Mouse (Mus musculus) gastrocnemius, adult 18-20 months (tissue): ENCODE results near the gene Olig1. TPM values are rescaled to one million over a fixed set of nuclear protein-coding genes. Genes with fewer than 3 reads are reported as not detected.

Experiments
- DNase-seq: peaks from one replicate; pipeline ENCODE4 v3.0.0; 2021; ENCODE audit warnings: low spot score
- total RNA-seq, 2 experiments: library from RNA; stranded (reverse); gene quantifications; 2 replicates each; pipeline ENCODE4 v1.2.3; 2021

Olig1 gene
- total RNA-seq, 2 experiments from 2014 or later: not detected

DNA sequence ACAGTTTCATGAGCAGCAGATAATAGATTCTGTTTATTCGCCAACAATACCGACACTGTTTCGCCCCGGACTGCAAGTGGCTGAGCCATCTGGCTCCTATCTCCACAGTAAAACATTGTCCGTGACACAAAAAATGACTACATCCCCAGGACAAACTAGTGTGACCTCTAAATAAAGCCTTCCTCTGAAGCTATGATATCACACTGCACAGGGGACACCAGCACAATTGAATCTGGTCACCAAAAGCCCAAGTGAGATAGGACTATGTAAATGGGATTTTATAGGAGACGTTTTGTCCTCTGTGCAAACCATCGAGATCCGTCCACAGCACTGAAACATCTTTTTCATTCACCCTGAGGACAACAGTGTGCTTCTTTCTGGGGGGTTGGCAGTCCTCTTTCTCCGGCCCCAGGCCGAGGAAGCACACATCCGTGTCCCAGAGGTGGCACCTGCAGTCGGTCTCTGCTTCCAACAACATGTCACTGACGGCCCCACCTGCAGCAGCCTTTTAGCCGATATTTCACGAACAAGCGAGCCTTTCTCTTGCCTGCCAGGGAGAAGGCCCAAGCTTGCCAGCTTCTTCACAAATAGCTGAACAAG lies 36.0 kb downstream of the Olig1 start:
- no peak for DNase-seq

DNA sequence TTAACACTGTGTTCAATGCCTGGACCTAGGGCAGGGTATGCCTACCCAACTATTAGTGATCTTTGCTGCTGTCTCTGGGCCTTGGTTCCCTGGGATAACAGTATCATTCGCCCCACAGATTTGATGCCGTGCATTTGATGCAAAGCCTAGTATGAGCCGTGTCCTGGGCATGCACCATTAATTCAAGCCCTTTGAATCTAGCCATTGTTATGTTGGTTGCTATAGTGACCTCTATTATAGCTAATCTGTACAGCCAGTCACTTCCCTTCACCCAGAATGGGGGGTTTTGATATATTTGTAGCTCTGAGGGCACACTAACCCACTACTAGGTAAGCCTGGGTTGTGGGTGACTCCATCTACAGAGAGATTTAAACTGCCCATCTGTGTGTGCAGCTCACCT lies 40.3 kb downstream of the Olig1 start:
- no peak for DNase-seq

DNA sequence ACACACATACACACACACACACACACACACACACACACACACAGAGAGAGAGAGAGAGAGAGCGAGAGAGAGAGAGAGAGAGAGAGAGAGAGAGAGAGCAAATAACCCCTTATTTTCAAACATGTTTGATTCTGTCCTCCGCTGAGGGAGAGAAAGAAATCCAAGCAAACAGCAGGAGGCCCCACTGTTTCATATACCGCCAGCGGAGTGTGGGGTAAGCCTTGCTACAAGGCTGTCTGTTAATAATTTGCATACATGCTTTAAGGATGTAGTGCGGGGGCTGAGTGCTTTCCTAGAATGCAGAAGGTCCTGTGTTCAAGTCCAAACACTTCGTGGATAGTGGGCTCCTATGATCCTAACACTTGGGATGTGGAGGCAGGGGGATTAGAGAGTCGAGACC lies 43.3 kb downstream of the Olig1 start:
- DNase-seq: no peak

GRCm38 (mm10) chr16:91314114-91314775 lies 44.7 kb downstream of the Olig1 start:
- peak; percentile 52 for DNase-seq

DNA sequence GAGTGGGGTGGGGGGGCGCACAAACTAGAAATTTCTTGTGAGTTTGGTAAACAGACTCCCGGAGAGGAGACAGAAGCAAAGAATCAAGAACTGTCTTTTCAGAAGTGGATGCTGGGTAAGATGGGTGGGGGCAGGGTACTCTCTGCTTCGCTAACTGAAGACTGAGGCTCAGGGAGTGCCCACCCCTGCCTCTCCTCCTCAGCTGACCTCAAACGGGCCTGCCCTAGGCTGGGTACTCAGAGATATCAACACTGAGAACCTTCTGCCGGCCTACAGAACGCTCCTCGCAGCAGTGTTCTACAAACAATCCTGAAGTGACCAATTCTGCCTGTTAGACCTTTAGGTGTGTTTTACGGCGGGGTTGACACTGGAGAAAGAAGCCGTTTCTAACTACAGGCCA lies 50.6 kb downstream of the Olig1 start:
- no peak for DNase-seq

DNA sequence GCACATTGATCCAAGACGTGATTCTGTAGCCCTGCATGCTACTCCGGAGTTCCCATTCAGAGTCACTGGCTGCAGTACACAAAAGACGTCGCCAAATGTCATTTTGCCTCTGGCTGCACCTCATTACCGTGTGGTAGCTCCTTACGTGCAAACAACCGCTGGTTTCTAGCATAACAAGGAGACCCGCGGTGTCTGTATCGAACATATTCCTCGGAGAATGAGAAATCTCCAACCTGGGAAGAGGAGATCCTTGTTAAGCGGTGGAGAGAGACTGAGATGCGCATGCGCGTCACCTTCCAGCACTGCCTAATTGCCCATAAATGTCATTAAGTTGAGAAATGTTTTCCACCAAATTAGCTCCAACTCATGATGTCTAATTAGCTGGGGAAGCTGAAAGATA lies 51.0 kb downstream of the Olig1 start:
- DNase-seq: no peak

Other genes with a start within 250 kb of the Olig1 start
- gene Paxbp1, start 225.2 kb upstream of the Olig1 start, total RNA-seq: 1 to 10 TPM; 8.1 to 9.0 TPM
- under 1 TPM; 0.24 to 0.62 TPM for gene 4932438H23Rik, start 174.7 kb upstream of the Olig1 start, total RNA-seq
- gene Olig2, start 44.3 kb upstream of the Olig1 start, total RNA-seq: not detected
- gene Ifnar2, start 103.0 kb downstream of the Olig1 start, total RNA-seq: 1 to 10 TPM; 4.7 to 6.0 TPM
- gene Gm21970, start 121.9 kb downstream of the Olig1 start, total RNA-seq: not detected
- gene Il10rb, start 136.4 kb downstream of the Olig1 start, total RNA-seq: 1 to 10 TPM; 4.2 to 6.6 TPM
- gene Ifnar1, start 215.5 kb downstream of the Olig1 start, total RNA-seq: 10 to 100 TPM in 1 of 2 experiments, 1 to 10 TPM in 1; 9.8 to 12.2 TPM